Mouse (Mus musculus) lung, embryonic 14.5 days (tissue): ENCODE measurements around the gene Mpig6b. TPM values are rescaled to one million over a fixed set of nuclear protein-coding genes. Genes with fewer than 3 reads are reported as not detected.

Experiments
- ATAC-seq: fragments of 200-750 bp; cut with Nextera tagmentation; 2 replicates; pipeline ENCODE4 v1.8.0; 2017; ENCODE audit warnings: mild to moderate bottlenecking, moderate TSS enrichment, moderate library complexity; ENCODE audit not compliant: insufficient read depth
- DNase-seq: peaks from one replicate; pipeline ENCODE4 v3.0.0-alpha.2; 2015
- H3K27ac ChIP-seq: fragments of 300-500 bp; sonication (generic); 2 replicates; pipeline ENCODE4 v1.5.1; 2014; ENCODE audit warnings: low read depth, mild to moderate bottlenecking, moderate library complexity
- H3K27me3 ChIP-seq: fragments of 300-500 bp; sonication (generic); 2 replicates; pipeline ENCODE4 v1.6.1; 2014; ENCODE audit warnings: low read length, control low read depth; ENCODE audit not compliant: insufficient read depth
- H3K36me3 ChIP-seq: fragments of 300-500 bp; sonication (generic); 2 replicates; pipeline ENCODE4 v1.6.1; 2014; ENCODE audit warnings: control low read depth; ENCODE audit not compliant: insufficient read depth
- H3K4me1 ChIP-seq: fragments of 300-500 bp; sonication (generic); 2 replicates; pipeline ENCODE4 v1.6.1; 2014; ENCODE audit warnings: antibody characterized with exemption, control low read depth; ENCODE audit not compliant: insufficient read depth
- H3K4me2 ChIP-seq: fragments of 300-500 bp; sonication (generic); 2 replicates; pipeline ENCODE4 v1.6.1; 2014; ENCODE audit warnings: mild to moderate bottlenecking
- H3K4me3 ChIP-seq: fragments of 300-500 bp; sonication (generic); 2 replicates; pipeline ENCODE4 v1.5.1; 2014; ENCODE audit warnings: low read depth, low read length
- H3K9ac ChIP-seq: fragments of 300-500 bp; sonication (generic); 2 replicates; pipeline ENCODE4 v1.6.1; 2014
- H3K9me3 ChIP-seq: fragments of 300-500 bp; sonication (generic); 2 replicates; pipeline ENCODE4 v1.6.1; 2016; ENCODE audit warnings: low read depth, low read length, control low read depth
- CTCF ChIP-seq: IDR thresholded peaks from 2 replicates; pipeline ENCODE4 v1.5.1; 2016; ENCODE audit warnings: antibody characterized with exemption, low read depth
- WGBS: fragments of 180-500 bp; shearing (Covaris S2); extraction: QIAGEN DNeasy Blood & Tissue Kit; methylation state at CpG from one replicate; pipeline ENCODE4 v1.1.7; 2014; 5-methylcytosine and 5-hydroxymethylcytosine counted together
- polyA plus RNA-seq: library from polyadenylated mRNA; unstranded; fragments of >200 nt; fragmentation: Nextera tagmentation; extraction: Ambion mirVana; gene quantifications from 2 replicates; pipeline ENCODE4 v1.2.1, GENCODE M21; 2014

Gene Mpig6b
- polyA plus RNA-seq, 1 experiment from 2014 or later = 1.4 TPM

- no peaks in the 10 kb centered on the region for H3K9me3 ChIP-seq
- H3K27me3 ChIP-seq = no peaks in the 10 kb centered on the region
- DNase-seq (peak; percentile 93), ATAC-seq (peak; percentile 31)
- peak within 1 kb of the TSS; percentile 54 for H3K4me3 ChIP-seq
- 1% methylated on average over 11 of the region's 11 CpGs for WGBS
- H3K9ac ChIP-seq = peak within 1 kb of the TSS; percentile 87
- peaks cover 26% of the 10 kb centered on the region for H3K36me3 ChIP-seq
- H3K4me2 ChIP-seq = peak within 1 kb of the TSS; percentile 92
- peaks cover 29% of the 10 kb centered on the region for H3K4me1 ChIP-seq
- H3K27ac ChIP-seq = peak within 1 kb of the TSS; percentile 99
- TF ChIP-seq CTCF = peak; percentile 52
Observed at GRCm38 (mm10) chr17:35049561-35050016, 16.4 kb downstream of the Mpig6b start, which contains the start of gene Clic1. Gene Clic1, plus strand, starts transcription at chr17:35049966.

GRCm38 (mm10) chr17:35048932-35049440 lies 17.0 kb downstream of the Mpig6b start:
- DNase-seq (no peak), ATAC-seq (no peak)
- no peak for TF ChIP-seq CTCF
- H3K27ac ChIP-seq = peak overlapping the region; percentile 99
- H3K4me2 ChIP-seq = peak overlapping the region; percentile 92
- no peak overlapping the region for H3K9ac ChIP-seq
- peaks cover 20% of the 10 kb centered on the region for H3K36me3 ChIP-seq
- H3K9me3 ChIP-seq = no peaks in the 10 kb centered on the region
- no peaks in the 10 kb centered on the region for H3K27me3 ChIP-seq
- WGBS = 63% methylated on average over 5 of the region's 5 CpGs
- H3K4me3 ChIP-seq = peak overlapping the region; percentile 54; the same call in 1 of the 2 replicates
- H3K4me1 ChIP-seq = peaks cover 29% of the 10 kb centered on the region

- DNase-seq (peak; percentile 46), ATAC-seq (no peak)
- 23% methylated on average over 11 of the region's 11 CpGs for WGBS
- peaks cover 29% of the 10 kb centered on the region for H3K4me1 ChIP-seq
- no peaks in the 10 kb centered on the region for H3K9me3 ChIP-seq
- H3K9ac ChIP-seq = peak overlapping the region; percentile 6; the same call in 1 of the 2 replicates
- H3K4me2 ChIP-seq = peak overlapping the region; percentile 99
- no peak overlapping the region for H3K4me3 ChIP-seq
- TF ChIP-seq CTCF = no peak
- peak overlapping the region; percentile 99 for H3K27ac ChIP-seq
- no peaks in the 10 kb centered on the region for H3K27me3 ChIP-seq
- peaks cover 13% of the 10 kb centered on the region for H3K36me3 ChIP-seq
Observed at GRCm38 (mm10) chr17:35048149-35048931, 17.6 kb downstream of the Mpig6b start.

- peaks cover 29% of the 10 kb centered on the region for H3K4me1 ChIP-seq
- peak overlapping the region; percentile 99 for H3K27ac ChIP-seq
- no peak for TF ChIP-seq CTCF
- no peaks in the 10 kb centered on the region for H3K9me3 ChIP-seq
- ATAC-seq (no peak), DNase-seq (no peak)
- H3K4me2 ChIP-seq = peak overlapping the region; percentile 99
- no peak overlapping the region for H3K4me3 ChIP-seq
- peaks cover 7% of the 10 kb centered on the region for H3K36me3 ChIP-seq
- H3K9ac ChIP-seq = peak overlapping the region; percentile 6; the same call in 1 of the 2 replicates
- no peaks in the 10 kb centered on the region for H3K27me3 ChIP-seq
- WGBS = 31% methylated on average over 1 of the region's 1 CpGs
Observed at GRCm38 (mm10) chr17:35047688-35048087, 18.3 kb downstream of the Mpig6b start.

GRCm38 (mm10) chr17:35046681-35047455 lies 19.1 kb downstream of the Mpig6b start, which contains the start of gene Msh5:
Gene Msh5, minus strand, starts transcription at chr17:35046745.
- 2% methylated on average over 33 of the region's 33 CpGs for WGBS

DNA sequence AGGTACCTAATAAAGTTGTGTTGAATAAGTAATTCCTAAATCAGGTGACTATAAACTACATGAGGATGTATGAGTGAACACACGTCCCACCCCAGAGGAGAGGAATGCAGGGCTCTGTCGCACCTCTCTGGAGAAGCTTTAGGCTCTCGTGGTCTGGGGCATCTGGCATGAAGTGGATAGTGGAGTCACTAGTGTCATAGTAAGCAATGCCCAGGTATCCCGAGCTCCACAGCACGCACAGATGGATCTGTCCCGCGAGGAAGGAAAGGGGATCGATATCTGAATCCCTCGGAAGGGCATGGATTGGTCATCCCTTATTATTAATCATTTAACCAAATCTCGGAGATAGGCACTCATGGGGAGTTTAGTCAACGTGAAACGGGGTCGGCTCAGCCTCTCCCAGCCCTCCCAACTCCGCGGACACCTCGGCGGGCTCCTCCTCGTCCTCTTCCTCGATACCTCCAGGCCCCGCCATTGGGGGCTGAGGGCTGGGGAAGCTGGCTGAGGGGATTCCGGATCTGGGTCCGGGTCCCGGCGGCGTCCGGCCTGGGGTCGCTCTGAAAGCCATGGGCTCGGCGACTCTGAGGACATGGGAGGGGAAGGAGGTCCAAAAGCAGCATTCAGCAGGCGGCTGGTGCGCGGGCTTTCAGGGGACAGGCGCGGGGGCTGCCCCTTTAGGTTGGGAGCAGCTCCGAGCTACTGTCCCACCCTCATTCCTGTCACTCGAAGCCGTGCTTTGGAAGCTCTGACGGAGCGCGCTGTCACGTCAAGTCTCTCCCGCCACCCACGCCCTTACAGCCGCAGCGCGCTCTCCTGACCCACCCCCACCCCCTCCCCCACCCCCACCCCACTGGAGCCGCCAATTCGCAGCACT lies 19.9 kb downstream of the Mpig6b start:
- peaks cover 23% of the 10 kb centered on the region for H3K4me1 ChIP-seq
- H3K9me3 ChIP-seq = no peaks in the 10 kb centered on the region
- no peaks in the 10 kb centered on the region for H3K27me3 ChIP-seq
- H3K36me3 ChIP-seq = no peaks in the 10 kb centered on the region
- DNase-seq (no peak), ATAC-seq (peak; percentile 73)
- peak overlapping the region; percentile 99 for H3K27ac ChIP-seq
- peak overlapping the region; percentile 99 for H3K4me2 ChIP-seq
- peak overlapping the region; percentile 94 for H3K9ac ChIP-seq
- H3K4me3 ChIP-seq = peak overlapping the region; percentile 63
- WGBS = 3% methylated on average over 48 of the region's 48 CpGs
- TF ChIP-seq CTCF = no peak

More at GRCm38 (mm10) chr17:35046681-35047455, 19.1 kb downstream of the Mpig6b start, which contains the start of gene Msh5:
- Histone ChIP-seq H3K4me2 (peak within 1 kb of the TSS; percentile 99), H3K27ac (peak within 1 kb of the TSS; percentile 99), H3K9me3 (no peaks in the 10 kb centered on the region), H3K4me1 (peaks cover 24% of the 10 kb centered on the region), H3K27me3 (no peaks in the 10 kb centered on the region), H3K4me3 (peak within 1 kb of the TSS; percentile 63), H3K36me3 (no peaks in the 10 kb centered on the region), H3K9ac (peak within 1 kb of the TSS; percentile 94)
- ATAC-seq = peak; percentile 94
- no peak for TF ChIP-seq CTCF
- peak; percentile 100 for DNase-seq
